Mouse (Mus musculus) stomach, embryonic 14.5 days (tissue): ENCODE measurements at regions not wholly inside any gene's neighbourhood (a gene's known extent, or its start where the extent isn't known, plus 50 kb on each side); places are given as distances from the start of the nearest gene placed in this dataset.

Source experiments
- ATAC-seq: fragments of 200-750 bp; cut with Nextera tagmentation; 2 replicates; pipeline ENCODE4 v1.8.0; 2017; ENCODE audit warnings: low read depth, moderate TSS enrichment; ENCODE audit not compliant: insufficient number of reproducible peaks, insufficient read depth, low FRiP score
- H3K27ac ChIP-seq: fragments of 300-500 bp; sonication (generic); 2 replicates; pipeline ENCODE4 v1.5.1; 2014; ENCODE audit warnings: mild to moderate bottlenecking, low read length, moderate library complexity, mixed read lengths
- H3K27me3 ChIP-seq: fragments of 300-500 bp; sonication (generic); 2 replicates; pipeline ENCODE4 v1.6.1; 2014; ENCODE audit warnings: low read length, control low read depth, mixed read lengths; ENCODE audit not compliant: control insufficient read depth, insufficient read depth
- H3K36me3 ChIP-seq: fragments of 300-500 bp; sonication (generic); 2 replicates; pipeline ENCODE4 v1.6.1; 2014; ENCODE audit warnings: mild to moderate bottlenecking, control low read depth, low read length, moderate library complexity, mixed read lengths; ENCODE audit not compliant: control insufficient read depth, insufficient read depth
- H3K4me1 ChIP-seq: fragments of 300-500 bp; sonication (generic); 2 replicates; pipeline ENCODE4 v1.6.1; 2014; ENCODE audit warnings: low read length, control low read depth, mixed read lengths; ENCODE audit not compliant: control insufficient read depth, insufficient read depth
- H3K4me2 ChIP-seq: fragments of 300-500 bp; sonication (generic); replicated peaks from 2 replicates; pipeline ENCODE4 v1.6.1; 2014; ENCODE audit warnings: low read depth, low read length, control low read depth
- H3K4me3 ChIP-seq: fragments of 300-500 bp; sonication (generic); 2 replicates; pipeline ENCODE4 v1.5.1; 2014; ENCODE audit warnings: low read depth, low read length, control low read depth
- H3K9ac ChIP-seq: fragments of 300-500 bp; sonication (generic); replicated peaks from 2 replicates; pipeline ENCODE4 v1.6.1; 2014; ENCODE audit warnings: low read depth, mild to moderate bottlenecking, control low read depth, low read length, moderate library complexity, mixed read lengths
- H3K9me3 ChIP-seq: fragments of 300-500 bp; sonication (generic); 2 replicates; pipeline ENCODE4 v1.6.1; 2016; ENCODE audit warnings: low read depth, low read length, control low read depth; ENCODE audit not compliant: control insufficient read depth
- WGBS: fragments of 180-500 bp; shearing (Covaris S2); extraction: QIAGEN DNeasy Blood & Tissue Kit; methylation state at CpG from one replicate; pipeline ENCODE4 v1.1.7; 2014; 5-methylcytosine and 5-hydroxymethylcytosine counted together

- Histone ChIP-seq H3K27ac (no peak overlapping the region), H3K9ac (no peak overlapping the region), H3K36me3 (no peaks in the 10 kb centered on the region), H3K27me3 (no peaks in the 10 kb centered on the region), H3K4me2 (no peak overlapping the region), H3K4me3 (no peak overlapping the region), H3K4me1 (no peaks in the 10 kb centered on the region), H3K9me3 (no peaks in the 10 kb centered on the region)
- WGBS, result 64% methylated on average over 7 of the region's 7 CpGs
- no peak for ATAC-seq
These were observed 867.2 kb upstream of the A1bg start for GRCm38 (mm10) chr15:61789847-61790562.

GRCm38 (mm10) chr15:61787046-61787445 lies 864.2 kb upstream of the A1bg start:
- Histone ChIP-seq H3K4me3 (no peak overlapping the region), H3K36me3 (no peaks in the 10 kb centered on the region), H3K4me1 (no peaks in the 10 kb centered on the region), H3K9me3 (no peaks in the 10 kb centered on the region), H3K9ac (no peak overlapping the region), H3K4me2 (no peak overlapping the region), H3K27me3 (no peaks in the 10 kb centered on the region), H3K27ac (no peak overlapping the region)
- 84% methylated on average over 1 of the region's 1 CpGs for WGBS
- ATAC-seq, result no peak

GRCm38 (mm10) chr15:61781531-61781930 lies 858.7 kb upstream of the A1bg start:
- no peaks in the 10 kb centered on the region for H3K27me3 ChIP-seq
- no peak overlapping the region for H3K4me2 ChIP-seq
- no peak overlapping the region for H3K4me3 ChIP-seq
- H3K9me3 ChIP-seq, result no peaks in the 10 kb centered on the region
- H3K4me1 ChIP-seq, result no peaks in the 10 kb centered on the region
- H3K36me3 ChIP-seq, result no peaks in the 10 kb centered on the region
- no peak for ATAC-seq
- H3K27ac ChIP-seq, result no peak overlapping the region
- no peak overlapping the region for H3K9ac ChIP-seq
- 87% methylated on average over 2 of the region's 2 CpGs for WGBS

- Histone ChIP-seq H3K9me3 (no peaks in the 10 kb centered on the region), H3K4me2 (no peak overlapping the region), H3K27ac (no peak overlapping the region), H3K36me3 (no peaks in the 10 kb centered on the region), H3K27me3 (no peaks in the 10 kb centered on the region), H3K4me1 (no peaks in the 10 kb centered on the region), H3K4me3 (no peak overlapping the region), H3K9ac (no peak overlapping the region)
- WGBS, result 93% methylated on average over 4 of the region's 4 CpGs
- ATAC-seq, result no peak
These were observed 850.2 kb upstream of the A1bg start for GRCm38 (mm10) chr15:61772996-61773395.

DNA sequence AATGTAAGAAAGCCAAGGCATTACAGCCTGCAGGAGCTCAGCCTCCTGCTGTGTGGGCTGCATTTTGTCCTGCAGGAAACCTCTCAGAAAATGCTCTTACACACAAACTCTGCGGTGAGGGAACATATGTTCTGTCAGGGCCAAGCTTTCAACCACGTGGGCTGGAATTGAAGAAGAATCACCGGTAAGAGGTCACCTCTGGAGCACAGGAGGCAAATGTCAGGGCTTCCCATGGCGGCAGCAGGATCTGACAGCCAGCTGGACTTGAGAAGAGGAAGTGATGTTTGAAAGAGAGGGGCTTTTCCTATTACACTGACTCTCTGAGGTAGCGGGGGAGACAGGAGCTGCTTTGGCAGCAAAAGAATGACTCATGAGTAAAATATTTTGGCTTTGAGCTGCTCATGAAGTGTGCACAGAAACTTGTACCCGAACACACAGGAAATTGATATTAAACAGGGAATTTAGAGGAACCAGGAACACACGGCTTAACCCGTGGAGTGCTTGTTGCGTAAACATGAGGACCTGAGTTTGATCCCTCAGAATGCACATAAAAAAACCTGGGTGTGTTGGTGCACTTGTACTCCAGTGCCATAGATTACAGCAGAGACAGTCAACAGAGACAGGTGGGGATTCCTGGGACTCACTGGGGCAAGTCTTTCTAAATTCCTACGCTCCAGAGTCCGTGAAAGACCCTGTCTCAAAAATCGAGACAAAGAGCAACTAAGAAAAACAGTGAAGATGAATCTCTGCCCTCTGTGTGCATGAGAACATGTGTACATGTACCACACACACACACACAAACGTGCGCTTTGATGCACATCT lies 848.1 kb upstream of the A1bg start:
- H3K9me3 ChIP-seq, result no peaks in the 10 kb centered on the region
- H3K27ac ChIP-seq, result peak overlapping the region; percentile 34; the same call in 1 of the 2 replicates
- H3K9ac ChIP-seq, result no peak overlapping the region
- H3K4me2 ChIP-seq, result no peak overlapping the region
- H3K4me1 ChIP-seq, result peaks cover 3% of the 10 kb centered on the region; the same call in 1 of the 2 replicates
- no peaks in the 10 kb centered on the region for H3K27me3 ChIP-seq
- no peaks in the 10 kb centered on the region for H3K36me3 ChIP-seq
- H3K4me3 ChIP-seq, result no peak overlapping the region
- peak; percentile 63; the same call in 1 of the 2 replicates for ATAC-seq
- 36% methylated on average over 14 of the region's 14 CpGs for WGBS

DNA sequence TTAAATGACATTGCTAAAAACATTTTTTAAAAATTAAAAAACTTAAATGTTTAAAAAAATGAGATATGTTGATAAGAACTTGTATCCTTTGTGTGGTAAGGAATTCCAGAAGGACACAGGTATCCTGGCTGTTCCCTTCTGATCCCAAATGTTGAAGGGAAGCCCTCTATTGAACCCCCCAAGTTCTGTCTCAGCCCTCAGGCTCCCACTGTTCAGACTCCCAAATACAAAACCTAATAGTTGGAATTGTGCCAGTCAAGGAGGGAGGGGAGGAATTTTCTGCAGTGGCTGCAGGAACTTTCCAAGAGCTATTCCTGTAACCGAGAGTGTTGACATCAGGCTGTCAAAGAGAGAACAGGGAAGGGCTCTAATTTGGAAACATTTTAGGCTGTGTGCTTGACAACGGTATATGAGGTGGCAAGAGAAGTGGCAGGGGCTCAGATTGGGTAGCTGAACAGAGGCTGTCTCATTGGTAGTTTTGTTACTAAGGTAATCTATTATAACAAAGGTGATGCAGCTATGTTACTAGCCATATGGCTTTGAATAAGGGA lies 843.8 kb upstream of the A1bg start:
- Histone ChIP-seq H3K9ac (no peak overlapping the region), H3K4me3 (no peak overlapping the region), H3K36me3 (no peaks in the 10 kb centered on the region), H3K9me3 (no peaks in the 10 kb centered on the region), H3K27me3 (no peaks in the 10 kb centered on the region), H3K4me2 (no peak overlapping the region), H3K4me1 (peaks cover 3% of the 10 kb centered on the region; the same call in 1 of the 2 replicates), H3K27ac (no peak overlapping the region)
- WGBS, result 18% methylated on average over 2 of the region's 2 CpGs
- no peak for ATAC-seq

DNA sequence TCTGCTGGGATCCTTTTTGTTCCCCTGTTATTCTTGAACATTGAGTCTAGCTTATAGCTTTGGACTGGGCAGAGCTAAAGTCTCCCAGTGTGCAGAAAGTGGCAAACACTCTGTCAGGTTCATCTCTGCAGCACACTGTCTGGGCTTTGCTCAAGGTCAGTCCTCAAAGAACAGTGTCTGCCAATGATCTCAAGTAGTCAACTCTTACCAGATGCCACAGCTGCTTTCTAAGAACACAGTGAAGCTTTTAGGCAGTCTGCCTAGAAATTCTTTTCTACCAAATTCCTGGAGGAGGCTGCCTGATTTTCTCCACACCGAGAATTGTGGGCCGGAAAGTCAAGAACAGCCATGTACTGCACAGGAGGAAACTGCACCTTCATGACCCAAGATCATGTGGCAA lies 831.0 kb upstream of the A1bg start:
- Histone ChIP-seq H3K36me3 (no peaks in the 10 kb centered on the region), H3K4me2 (no peak overlapping the region), H3K9ac (no peak overlapping the region), H3K9me3 (no peaks in the 10 kb centered on the region), H3K4me1 (no peaks in the 10 kb centered on the region), H3K27me3 (no peaks in the 10 kb centered on the region), H3K27ac (no peak overlapping the region), H3K4me3 (no peak overlapping the region)
- WGBS, result 63% methylated on average over 2 of the region's 2 CpGs
- ATAC-seq, result no peak

DNA sequence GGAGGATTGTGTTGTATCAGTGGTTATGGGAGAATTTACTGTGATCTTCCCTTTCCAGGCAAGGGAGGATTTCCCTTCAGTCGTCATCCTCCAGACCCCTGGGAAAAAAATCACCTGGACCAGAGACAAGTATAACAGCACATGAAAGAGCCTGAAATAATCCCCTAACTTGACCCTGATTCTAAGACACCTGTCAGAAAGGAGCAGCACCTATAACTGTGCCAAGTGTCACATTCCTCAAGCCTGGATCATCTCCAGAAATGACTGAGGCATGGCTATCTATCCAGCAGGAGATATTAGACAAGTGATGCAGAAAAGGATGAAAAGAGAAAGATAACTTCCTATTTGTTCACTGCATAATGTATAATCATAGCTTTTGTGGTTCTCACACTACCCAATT lies 800.9 kb upstream of the A1bg start:
- H3K27me3 ChIP-seq, result no peaks in the 10 kb centered on the region
- no peaks in the 10 kb centered on the region for H3K36me3 ChIP-seq
- H3K4me1 ChIP-seq, result no peaks in the 10 kb centered on the region
- H3K4me2 ChIP-seq, result no peak overlapping the region
- WGBS, result 32% methylated on average over 1 of the region's 1 CpGs
- no peak overlapping the region for H3K9ac ChIP-seq
- no peak overlapping the region for H3K27ac ChIP-seq
- no peak for ATAC-seq
- no peaks in the 10 kb centered on the region for H3K9me3 ChIP-seq
- H3K4me3 ChIP-seq, result no peak overlapping the region
